Mouse (Mus musculus) kidney, embryonic 14.5 days (tissue): ENCODE results near the gene Slc8b1. TPM values are rescaled to one million over a fixed set of nuclear protein-coding genes. Genes with fewer than 3 reads are reported as not detected.

Source experiments
- ATAC-seq: fragments of 200-750 bp; cut with Nextera tagmentation; 2 replicates; pipeline ENCODE4 v1.8.0; 2017; ENCODE audit warnings: moderate number of reproducible peaks, mild to moderate bottlenecking, moderate TSS enrichment, moderate library complexity; ENCODE audit not compliant: low FRiP score, low TSS enrichment
- H3K27ac ChIP-seq: fragments of 300-500 bp; sonication (generic); 2 replicates; pipeline ENCODE4 v1.5.1; 2014; ENCODE audit warnings: low read depth, mild to moderate bottlenecking, low read length, moderate library complexity, mixed read lengths
- H3K27me3 ChIP-seq: fragments of 300-500 bp; sonication (generic); 2 replicates; pipeline ENCODE4 v1.6.1; 2014; ENCODE audit warnings: mild to moderate bottlenecking, low read length; ENCODE audit not compliant: control insufficient read depth, insufficient read depth
- H3K36me3 ChIP-seq: fragments of 300-500 bp; sonication (generic); 2 replicates; pipeline ENCODE4 v1.6.1; 2014; ENCODE audit warnings: low read length, mixed read lengths; ENCODE audit not compliant: control insufficient read depth, insufficient read depth
- H3K4me1 ChIP-seq: fragments of 300-500 bp; sonication (generic); 2 replicates; pipeline ENCODE4 v1.6.1; 2014; ENCODE audit warnings: low read length, mixed read lengths; ENCODE audit not compliant: control insufficient read depth, insufficient read depth
- H3K4me2 ChIP-seq: fragments of 300-500 bp; sonication (generic); replicated peaks from 2 replicates; pipeline ENCODE4 v1.6.1; 2014; ENCODE audit warnings: low read depth, mild to moderate bottlenecking, low read length
- H3K4me3 ChIP-seq: fragments of 300-500 bp; sonication (generic); 2 replicates; pipeline ENCODE4 v1.5.1; 2014; ENCODE audit warnings: mild to moderate bottlenecking, low read length
- H3K9ac ChIP-seq: fragments of 300-500 bp; sonication (generic); 2 replicates; pipeline ENCODE4 v1.6.1; 2014; ENCODE audit warnings: low read depth, mild to moderate bottlenecking, low read length, moderate library complexity
- H3K9me3 ChIP-seq: fragments of 300-500 bp; sonication (generic); 2 replicates; pipeline ENCODE4 v1.6.1; 2016; ENCODE audit warnings: low read length; ENCODE audit not compliant: control insufficient read depth
- WGBS: fragments of 180-500 bp; shearing (Covaris S2); extraction: QIAGEN DNeasy Blood & Tissue Kit; methylation state at CpG from one replicate; pipeline ENCODE4 v1.1.7; 2014; 5-methylcytosine and 5-hydroxymethylcytosine counted together
- polyA plus RNA-seq: library from polyadenylated mRNA; unstranded; fragments of >200 nt; fragmentation: Nextera tagmentation; extraction: Ambion mirVana; gene quantifications from 2 replicates; pipeline ENCODE4 v1.2.1, GENCODE M21; 2014

Gene Slc8b1
- polyA plus RNA-seq, 1 experiment from 2014 or later, result 6.0 TPM

DNA sequence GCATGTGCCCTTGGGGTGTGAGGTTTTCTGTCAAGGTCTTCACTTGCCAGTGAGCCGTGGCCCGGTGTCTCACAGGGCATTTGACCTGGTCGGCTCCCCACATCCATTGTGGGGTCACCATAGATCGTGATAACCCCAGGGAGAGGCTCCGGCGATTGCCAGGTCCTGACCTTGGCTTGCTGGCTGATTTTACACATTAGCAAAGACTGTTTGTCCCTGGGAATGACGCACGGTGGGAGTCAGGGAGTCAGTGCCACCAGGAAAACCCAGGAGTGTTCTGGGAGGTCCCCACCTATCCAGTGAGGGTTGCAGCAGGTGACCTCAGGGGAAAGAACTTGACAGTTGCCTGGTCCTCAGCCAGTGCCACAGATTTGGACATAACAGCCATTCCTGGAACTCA lies 38.2 kb upstream of the Slc8b1 start, which contains the start of gene Sdsl:
Gene Sdsl (minus strand): TSS at position 41 of the 400 bp plus-strand sequence.
- Histone ChIP-seq H3K36me3 (no peaks in the 10 kb centered on the region), H3K9ac (no peak within 1 kb of the TSS), H3K27ac (no peak within 1 kb of the TSS), H3K4me3 (no peak within 1 kb of the TSS), H3K9me3 (no peaks in the 10 kb centered on the region), H3K27me3 (no peaks in the 10 kb centered on the region), H3K4me2 (no peak within 1 kb of the TSS), H3K4me1 (no peaks in the 10 kb centered on the region; the same call in 1 of the 2 replicates)
- WGBS, result 71% methylated on average over 8 of the region's 8 CpGs
- no peak for ATAC-seq

DNA sequence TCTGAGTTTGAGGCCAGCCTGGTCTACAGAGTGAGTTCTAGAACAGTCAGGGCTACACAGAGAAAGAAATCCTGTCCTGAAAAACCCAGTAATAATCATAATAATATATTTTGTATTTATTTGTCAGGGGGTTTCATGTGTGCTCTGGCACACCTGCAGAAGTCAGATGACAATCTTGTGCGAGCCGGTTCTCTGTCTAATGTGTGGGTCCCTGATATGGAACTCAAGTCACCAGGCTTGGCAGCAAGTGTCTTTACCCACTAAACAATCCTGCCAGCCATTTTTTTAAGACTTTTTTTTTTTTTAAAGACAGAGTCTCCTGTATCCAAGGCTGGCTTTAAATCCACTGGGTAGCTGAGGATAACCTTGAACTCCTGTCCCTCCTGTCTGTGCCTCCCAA lies 37.6 kb upstream of the Slc8b1 start:
- Histone ChIP-seq H3K4me3 (no peak overlapping the region), H3K4me2 (no peak overlapping the region), H3K9me3 (no peaks in the 10 kb centered on the region), H3K4me1 (no peaks in the 10 kb centered on the region; the same call in 1 of the 2 replicates), H3K9ac (no peak overlapping the region), H3K27ac (no peak overlapping the region), H3K36me3 (no peaks in the 10 kb centered on the region), H3K27me3 (no peaks in the 10 kb centered on the region)
- WGBS, result 88% methylated on average over 2 of the region's 2 CpGs
- ATAC-seq, result no peak

DNA sequence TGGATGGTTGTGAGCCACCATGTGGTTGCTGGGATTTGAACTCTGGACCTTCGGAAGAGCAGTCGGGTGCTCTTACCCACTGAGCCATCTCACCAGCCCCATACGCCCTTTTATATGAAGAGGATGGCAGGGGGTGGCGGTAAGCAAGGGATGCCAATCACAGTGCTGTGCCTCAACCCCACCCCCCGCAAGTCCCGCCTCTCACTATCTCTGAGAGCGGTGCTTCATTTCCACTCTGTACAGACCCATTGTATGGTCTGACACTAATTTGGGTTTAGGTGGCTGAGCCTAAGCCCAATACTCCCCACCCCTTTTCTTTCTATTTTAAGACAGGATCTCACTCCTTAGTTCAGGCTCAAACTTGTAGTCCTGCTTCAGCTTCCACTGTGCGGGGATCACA lies 35.1 kb upstream of the Slc8b1 start:
- Histone ChIP-seq H3K4me3 (no peak overlapping the region), H3K36me3 (no peaks in the 10 kb centered on the region), H3K4me2 (no peak overlapping the region), H3K4me1 (no peaks in the 10 kb centered on the region; the same call in 1 of the 2 replicates), H3K27me3 (no peaks in the 10 kb centered on the region), H3K9me3 (no peaks in the 10 kb centered on the region), H3K9ac (no peak overlapping the region), H3K27ac (no peak overlapping the region)
- no peak for ATAC-seq
- 59% methylated on average over 8 of the region's 8 CpGs for WGBS

DNA sequence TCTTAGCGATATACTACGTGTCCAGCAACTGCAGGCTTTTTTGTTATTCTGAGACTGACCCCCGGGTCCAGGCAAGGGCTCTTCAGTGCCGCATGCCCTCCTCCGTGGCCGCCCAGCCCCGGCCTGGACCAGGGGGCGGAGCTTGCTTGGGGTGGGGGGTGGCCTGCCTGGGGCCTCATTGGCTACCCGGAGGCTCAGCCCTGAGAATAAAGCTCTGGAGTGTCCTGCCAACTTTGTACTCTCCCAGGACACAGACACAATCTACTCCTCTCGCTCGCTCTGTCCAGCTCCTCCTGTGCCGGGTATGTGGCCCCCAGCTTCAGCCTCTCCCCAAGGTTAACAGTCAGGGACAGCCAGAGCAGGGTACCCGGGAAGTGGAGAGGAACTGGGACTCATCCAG lies 34.7 kb upstream of the Slc8b1 start, which contains the start of gene Sds:
Gene Sds (plus strand): TSS at position 231 of the 400 bp plus-strand sequence.
- H3K9ac ChIP-seq, result no peak within 1 kb of the TSS
- no peaks in the 10 kb centered on the region for H3K9me3 ChIP-seq
- H3K27me3 ChIP-seq, result no peaks in the 10 kb centered on the region
- no peak within 1 kb of the TSS for H3K4me2 ChIP-seq
- no peak within 1 kb of the TSS for H3K4me3 ChIP-seq
- no peaks in the 10 kb centered on the region for H3K36me3 ChIP-seq
- 13% methylated on average over 13 of the region's 13 CpGs for WGBS
- H3K27ac ChIP-seq, result no peak within 1 kb of the TSS
- ATAC-seq, result no peak
- no peaks in the 10 kb centered on the region; the same call in 1 of the 2 replicates for H3K4me1 ChIP-seq

DNA sequence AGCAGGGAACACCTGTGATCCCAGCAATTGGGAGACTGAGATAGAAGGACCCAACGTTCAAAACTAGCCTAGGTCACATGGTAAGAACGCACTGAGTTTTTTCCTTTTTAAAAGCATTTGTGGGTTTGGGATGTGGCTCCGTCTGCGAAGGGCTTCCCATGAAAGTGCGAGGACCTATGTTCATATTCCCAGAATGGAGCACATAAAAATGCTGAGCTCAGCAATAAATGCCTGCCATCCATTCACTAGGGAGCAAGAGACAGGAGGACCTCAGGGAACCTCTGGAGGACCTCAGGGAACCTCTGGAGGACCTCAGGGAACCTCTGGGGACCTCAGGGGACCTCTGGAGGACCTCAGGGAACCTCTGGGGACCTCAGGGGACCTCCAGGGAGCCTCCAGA lies 33.0 kb upstream of the Slc8b1 start:
- no peak for ATAC-seq
- H3K4me3 ChIP-seq, result no peak overlapping the region

DNA sequence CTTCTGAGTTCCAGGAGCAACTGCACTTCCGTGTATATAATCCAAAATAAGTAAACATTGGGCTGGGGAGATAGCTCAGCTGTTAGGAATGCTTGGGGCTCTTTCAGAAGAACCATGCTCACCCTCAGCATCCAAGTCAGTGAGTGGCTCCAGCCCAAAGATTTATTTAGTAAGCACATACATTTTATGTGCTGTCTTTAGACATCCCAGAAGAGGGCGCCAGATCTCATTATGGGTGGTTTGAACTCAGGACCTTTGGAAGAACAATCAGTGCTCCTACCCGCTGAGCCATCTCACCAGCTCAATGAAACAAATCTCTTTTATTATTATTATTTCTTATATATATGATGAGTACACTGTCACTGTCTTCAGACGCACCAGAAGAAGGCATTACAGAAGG lies 31.4 kb upstream of the Slc8b1 start:
- Histone ChIP-seq H3K36me3 (peaks cover 5% of the 10 kb centered on the region; the same call in 1 of the 2 replicates), H3K4me3 (no peak overlapping the region), H3K27ac (no peak overlapping the region), H3K9ac (no peak overlapping the region), H3K9me3 (no peaks in the 10 kb centered on the region), H3K4me1 (no peaks in the 10 kb centered on the region; the same call in 1 of the 2 replicates), H3K27me3 (no peaks in the 10 kb centered on the region), H3K4me2 (no peak overlapping the region)
- ATAC-seq, result no peak
- 63% methylated on average over 4 of the region's 4 CpGs for WGBS

More for the DNA sequence above, 33.0 kb upstream of the Slc8b1 start:
- no peaks in the 10 kb centered on the region for H3K9me3 ChIP-seq
- WGBS, result 92% methylated on average over 5 of the region's 5 CpGs
- H3K4me1 ChIP-seq, result no peaks in the 10 kb centered on the region; the same call in 1 of the 2 replicates
- H3K36me3 ChIP-seq, result no peaks in the 10 kb centered on the region
- no peak overlapping the region for H3K9ac ChIP-seq
- no peak overlapping the region for H3K27ac ChIP-seq
- H3K4me2 ChIP-seq, result no peak overlapping the region
- no peaks in the 10 kb centered on the region for H3K27me3 ChIP-seq

GRCm38 (mm10) chr5:120481205-120481604 lies 29.8 kb upstream of the Slc8b1 start:
- no peaks in the 10 kb centered on the region for H3K27me3 ChIP-seq
- H3K36me3 ChIP-seq, result peaks cover 13% of the 10 kb centered on the region
- ATAC-seq, result no peak
- H3K27ac ChIP-seq, result no peak overlapping the region
- no peak overlapping the region for H3K4me2 ChIP-seq
- H3K4me3 ChIP-seq, result no peak overlapping the region
- H3K9ac ChIP-seq, result no peak overlapping the region
- WGBS, result 66% methylated on average over 9 of the region's 9 CpGs
- no peaks in the 10 kb centered on the region for H3K9me3 ChIP-seq
- no peaks in the 10 kb centered on the region; the same call in 1 of the 2 replicates for H3K4me1 ChIP-seq

GRCm38 (mm10) chr5:120483399-120483798 lies 27.6 kb upstream of the Slc8b1 start:
- H3K36me3 ChIP-seq, result peaks cover 30% of the 10 kb centered on the region
- 87% methylated on average over 19 of the region's 19 CpGs for WGBS
- H3K4me2 ChIP-seq, result no peak overlapping the region

GRCm38 (mm10) chr5:120487844-120488243 lies 23.1 kb upstream of the Slc8b1 start:
- Histone ChIP-seq H3K27ac (no peak overlapping the region), H3K9me3 (no peaks in the 10 kb centered on the region), H3K4me3 (no peak overlapping the region), H3K9ac (no peak overlapping the region), H3K27me3 (no peaks in the 10 kb centered on the region), H3K4me1 (no peaks in the 10 kb centered on the region), H3K4me2 (no peak overlapping the region), H3K36me3 (peaks cover 40% of the 10 kb centered on the region)
- WGBS, result 89% methylated on average over 8 of the region's 8 CpGs
- no peak for ATAC-seq

More at GRCm38 (mm10) chr5:120483399-120483798, 27.6 kb upstream of the Slc8b1 start:
- H3K9ac ChIP-seq, result no peak overlapping the region
- ATAC-seq, result no peak
- H3K27me3 ChIP-seq, result no peaks in the 10 kb centered on the region
- no peaks in the 10 kb centered on the region for H3K9me3 ChIP-seq
- no peak overlapping the region for H3K27ac ChIP-seq
- H3K4me1 ChIP-seq, result no peaks in the 10 kb centered on the region
- no peak overlapping the region for H3K4me3 ChIP-seq
